Mouse (Mus musculus): ENCODE results near the gene Poln. TPM values are rescaled to one million over a fixed set of nuclear protein-coding genes. Genes with fewer than 3 reads are reported as not detected.

The Poln gene
- polyA plus RNA-seq, 1 experiment from 2014 or later = 1.0 TPM

GRCm38 (mm10) chr5:34105681-34106080 is 63.6 kb downstream of the Poln start:
- Histone ChIP-seq H3K4me1 (replicated peaks; ENCODE audit: control insufficient read depth, insufficient read depth, low read length) (no peaks in the 10 kb centered on the region), H3K27ac (ENCODE audit: low read length) (no peak overlapping the region), H3K9me3 (ENCODE audit: control insufficient read depth, low read length) (no peaks in the 10 kb centered on the region), H3K27me3 (ENCODE audit: control insufficient read depth, insufficient read depth, low read depth, low read length) (no peaks in the 10 kb centered on the region), H3K36me3 (ENCODE audit: control insufficient read depth, insufficient read depth, low read length) (no peaks in the 10 kb centered on the region), H3K9ac (ENCODE audit: low read length) (no peak overlapping the region), H3K4me3 (ENCODE audit: low read length) (no peak overlapping the region), H3K4me2 (ENCODE audit: low read depth, low read length) (no peak overlapping the region)
- ATAC-seq (ENCODE audit: low read depth) = no peak
- WGBS = 56% methylated on average over 1 of the region's 1 CpGs

- Histone ChIP-seq H3K27ac (ENCODE audit: low read length) (no peak overlapping the region), H3K4me2 (ENCODE audit: low read depth, low read length) (no peak overlapping the region), H3K9ac (ENCODE audit: low read length) (no peak overlapping the region), H3K4me1 (replicated peaks; ENCODE audit: control insufficient read depth, insufficient read depth, low read length) (no peaks in the 10 kb centered on the region), H3K4me3 (ENCODE audit: low read length) (no peak overlapping the region), H3K27me3 (ENCODE audit: control insufficient read depth, insufficient read depth, low read depth, low read length) (no peaks in the 10 kb centered on the region), H3K9me3 (ENCODE audit: control insufficient read depth, low read length) (no peaks in the 10 kb centered on the region), H3K36me3 (ENCODE audit: control insufficient read depth, insufficient read depth, low read length) (no peaks in the 10 kb centered on the region)
- ATAC-seq (ENCODE audit: low read depth) = no peak
- WGBS = 14% methylated on average over 1 of the region's 1 CpGs
These were observed 71.9 kb downstream of the Poln start for GRCm38 (mm10) chr5:34097333-34097732.

GRCm38 (mm10) chr5:34093021-34093420 is 76.2 kb downstream of the Poln start:
- Histone ChIP-seq H3K9me3 (ENCODE audit: control insufficient read depth, low read length) (no peaks in the 10 kb centered on the region), H3K4me3 (ENCODE audit: low read length) (no peak overlapping the region), H3K27ac (ENCODE audit: low read length) (no peak overlapping the region), H3K4me2 (ENCODE audit: low read depth, low read length) (no peak overlapping the region), H3K9ac (ENCODE audit: low read length) (no peak overlapping the region), H3K27me3 (ENCODE audit: control insufficient read depth, insufficient read depth, low read depth, low read length) (no peaks in the 10 kb centered on the region), H3K36me3 (ENCODE audit: control insufficient read depth, insufficient read depth, low read length) (no peaks in the 10 kb centered on the region), H3K4me1 (replicated peaks; ENCODE audit: control insufficient read depth, insufficient read depth, low read length) (no peaks in the 10 kb centered on the region)
- 85% methylated on average over 2 of the region's 2 CpGs for WGBS
- ATAC-seq (ENCODE audit: low read depth) = no peak

GRCm38 (mm10) chr5:34032520-34032919 is 136.7 kb downstream of the Poln start:
- ATAC-seq (ENCODE audit: low read depth) = no peak
- WGBS = 45% methylated on average over 3 of the region's 3 CpGs
- H3K36me3 ChIP-seq (ENCODE audit: control insufficient read depth, insufficient read depth, low read length) = no peaks in the 10 kb centered on the region
- H3K9me3 ChIP-seq (ENCODE audit: control insufficient read depth, low read length) = no peaks in the 10 kb centered on the region
- no peak overlapping the region for H3K4me3 ChIP-seq (ENCODE audit: low read length)
- no peaks in the 10 kb centered on the region for H3K27me3 ChIP-seq (ENCODE audit: control insufficient read depth, insufficient read depth, low read depth, low read length)
- no peak overlapping the region for H3K4me2 ChIP-seq (ENCODE audit: low read depth, low read length)
- H3K4me1 ChIP-seq (replicated peaks; ENCODE audit: control insufficient read depth, insufficient read depth, low read length) = no peaks in the 10 kb centered on the region
- no peak overlapping the region for H3K9ac ChIP-seq (ENCODE audit: low read length)
- no peak overlapping the region for H3K27ac ChIP-seq (ENCODE audit: low read length)

DNA sequence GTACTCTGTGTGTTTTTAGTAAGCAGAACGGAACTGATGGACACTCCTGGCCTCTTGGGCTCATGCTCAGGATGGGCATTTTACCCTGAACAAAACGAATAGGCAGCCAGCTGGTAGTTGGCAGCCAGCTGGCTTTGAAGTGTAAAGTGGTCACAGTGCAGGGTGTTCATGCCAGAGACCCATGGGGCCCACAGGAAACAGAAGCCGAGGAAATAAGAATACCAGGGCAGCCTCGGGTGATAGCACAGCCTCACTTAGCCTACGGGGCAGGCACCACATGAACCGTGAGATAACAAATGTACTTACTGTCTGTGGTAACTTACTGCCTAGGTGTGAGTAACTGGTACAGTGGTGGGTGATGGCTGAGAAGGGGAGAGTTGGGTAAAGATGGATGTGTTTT is 138.2 kb downstream of the Poln start:
- Histone ChIP-seq H3K9me3 (ENCODE audit: control insufficient read depth, low read length) (no peaks in the 10 kb centered on the region), H3K4me2 (ENCODE audit: low read depth, low read length) (no peak overlapping the region), H3K9ac (ENCODE audit: low read length) (no peak overlapping the region), H3K4me3 (ENCODE audit: low read length) (no peak overlapping the region), H3K4me1 (replicated peaks; ENCODE audit: control insufficient read depth, insufficient read depth, low read length) (no peaks in the 10 kb centered on the region), H3K27ac (ENCODE audit: low read length) (no peak overlapping the region), H3K27me3 (ENCODE audit: control insufficient read depth, insufficient read depth, low read depth, low read length) (no peaks in the 10 kb centered on the region), H3K36me3 (ENCODE audit: control insufficient read depth, insufficient read depth, low read length) (no peaks in the 10 kb centered on the region)
- 64% methylated on average over 6 of the region's 6 CpGs for WGBS
- ATAC-seq (ENCODE audit: low read depth) = no peak

DNA sequence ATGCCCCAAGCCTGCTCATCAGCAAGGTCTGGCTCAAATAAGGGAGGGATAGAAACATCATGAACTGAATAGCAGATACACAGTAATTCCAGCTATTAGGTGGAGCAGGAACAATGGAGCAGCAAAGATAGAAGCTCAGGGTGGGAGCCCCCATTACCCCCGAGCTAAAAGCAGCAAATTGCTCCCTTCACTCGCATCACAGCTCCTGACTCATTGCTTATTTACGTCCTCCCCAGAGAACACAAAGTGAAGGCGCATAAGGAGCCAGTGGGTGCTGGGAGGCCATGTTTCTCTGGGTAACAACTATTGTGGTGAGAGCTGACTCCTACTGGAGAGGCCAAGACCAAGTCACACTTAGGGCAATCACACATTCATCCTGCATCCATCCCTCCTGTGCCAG is 139.1 kb downstream of the Poln start:
- H3K27ac ChIP-seq (ENCODE audit: low read length) = no peak overlapping the region
- H3K4me3 ChIP-seq (ENCODE audit: low read length) = no peak overlapping the region
- no peaks in the 10 kb centered on the region for H3K36me3 ChIP-seq (ENCODE audit: control insufficient read depth, insufficient read depth, low read length)
- H3K27me3 ChIP-seq (ENCODE audit: control insufficient read depth, insufficient read depth, low read depth, low read length) = no peaks in the 10 kb centered on the region
- H3K9me3 ChIP-seq (ENCODE audit: control insufficient read depth, low read length) = no peaks in the 10 kb centered on the region
- WGBS = 64% methylated on average over 4 of the region's 4 CpGs
- no peaks in the 10 kb centered on the region for H3K4me1 ChIP-seq (replicated peaks; ENCODE audit: control insufficient read depth, insufficient read depth, low read length)
- H3K4me2 ChIP-seq (ENCODE audit: low read depth, low read length) = no peak overlapping the region
- no peak for ATAC-seq (ENCODE audit: low read depth)
- H3K9ac ChIP-seq (ENCODE audit: low read length) = no peak overlapping the region

DNA sequence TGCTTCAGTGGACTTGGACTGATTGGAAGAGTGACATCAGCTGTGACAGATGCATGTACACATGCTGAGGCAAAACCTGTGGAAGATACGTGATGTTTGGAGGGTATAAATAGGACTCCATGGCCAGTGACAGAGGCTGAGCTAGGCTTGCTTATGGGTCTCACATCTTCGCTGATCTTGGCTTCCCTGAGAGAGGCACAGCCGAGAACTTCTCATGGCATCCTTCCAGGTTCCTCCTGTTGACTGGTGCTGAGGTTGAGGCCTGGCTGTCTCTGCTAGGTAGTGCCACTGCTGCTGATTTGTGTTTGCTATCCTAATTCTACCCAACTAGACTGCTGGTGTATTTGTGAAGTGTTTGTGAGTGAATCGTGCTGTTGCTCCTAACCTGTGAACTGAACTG is 150.3 kb downstream of the Poln start:
- WGBS = 63% methylated on average over 4 of the region's 4 CpGs
- no peak overlapping the region for H3K4me3 ChIP-seq (ENCODE audit: low read length)
- no peak for ATAC-seq (ENCODE audit: low read depth)

GRCm38 (mm10) chr5:34014652-34015051 is 154.6 kb downstream of the Poln start:
- Histone ChIP-seq H3K36me3 (ENCODE audit: control insufficient read depth, insufficient read depth, low read length) (no peaks in the 10 kb centered on the region), H3K9ac (ENCODE audit: low read length) (no peak overlapping the region), H3K27ac (ENCODE audit: low read length) (no peak overlapping the region), H3K4me2 (ENCODE audit: low read depth, low read length) (no peak overlapping the region), H3K4me1 (replicated peaks; ENCODE audit: control insufficient read depth, insufficient read depth, low read length) (no peaks in the 10 kb centered on the region), H3K4me3 (ENCODE audit: low read length) (no peak overlapping the region), H3K27me3 (ENCODE audit: control insufficient read depth, insufficient read depth, low read depth, low read length) (no peaks in the 10 kb centered on the region), H3K9me3 (ENCODE audit: control insufficient read depth, low read length) (no peaks in the 10 kb centered on the region)
- WGBS = 52% methylated on average over 1 of the region's 1 CpGs
- no peak for ATAC-seq (ENCODE audit: low read depth)

More for the DNA sequence above, 150.3 kb downstream of the Poln start:
- H3K27ac ChIP-seq (ENCODE audit: low read length) = no peak overlapping the region
- H3K36me3 ChIP-seq (ENCODE audit: control insufficient read depth, insufficient read depth, low read length) = no peaks in the 10 kb centered on the region
- no peaks in the 10 kb centered on the region for H3K9me3 ChIP-seq (ENCODE audit: control insufficient read depth, low read length)
- no peak overlapping the region for H3K4me2 ChIP-seq (ENCODE audit: low read depth, low read length)
- no peaks in the 10 kb centered on the region for H3K4me1 ChIP-seq (replicated peaks; ENCODE audit: control insufficient read depth, insufficient read depth, low read length)
- no peak overlapping the region for H3K9ac ChIP-seq (ENCODE audit: low read length)
- H3K27me3 ChIP-seq (ENCODE audit: control insufficient read depth, insufficient read depth, low read depth, low read length) = no peaks in the 10 kb centered on the region

DNA sequence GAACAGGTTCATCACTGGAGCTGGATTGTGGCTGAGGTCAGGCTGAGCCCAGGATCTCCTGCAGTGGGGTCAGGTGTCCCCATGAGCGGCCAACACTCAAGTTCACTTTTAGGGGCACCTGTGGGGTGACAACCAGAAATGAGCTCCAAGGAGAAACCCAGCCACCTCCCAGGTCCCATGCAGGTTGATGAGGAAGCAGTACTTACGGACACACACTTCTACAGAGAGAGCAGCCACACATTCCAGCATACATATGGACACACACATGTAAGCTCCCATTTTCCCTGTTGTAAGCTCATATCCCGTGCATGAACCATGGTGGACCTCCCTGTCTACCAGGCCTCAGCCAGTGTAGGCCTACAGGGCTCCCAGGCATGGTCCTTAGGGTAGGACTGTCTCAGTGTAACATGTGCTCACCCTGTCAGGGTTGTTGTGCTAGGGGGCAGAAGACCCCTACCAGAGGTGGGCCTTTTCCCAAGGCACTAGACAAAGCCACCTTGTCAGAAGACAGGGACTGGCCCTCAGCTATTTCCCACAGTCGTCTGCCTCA is 161.8 kb downstream of the Poln start:
- Histone ChIP-seq H3K4me1 (replicated peaks; ENCODE audit: control insufficient read depth, insufficient read depth, low read length) (no peaks in the 10 kb centered on the region), H3K9me3 (ENCODE audit: control insufficient read depth, low read length) (no peaks in the 10 kb centered on the region), H3K9ac (ENCODE audit: low read length) (no peak overlapping the region), H3K36me3 (ENCODE audit: control insufficient read depth, insufficient read depth, low read length) (no peaks in the 10 kb centered on the region), H3K27me3 (ENCODE audit: control insufficient read depth, insufficient read depth, low read depth, low read length) (no peaks in the 10 kb centered on the region), H3K4me2 (ENCODE audit: low read depth, low read length) (no peak overlapping the region), H3K27ac (ENCODE audit: low read length) (no peak overlapping the region), H3K4me3 (ENCODE audit: low read length) (no peak overlapping the region)
- ATAC-seq (ENCODE audit: low read depth) = no peak
- 68% methylated on average over 4 of the region's 4 CpGs for WGBS

- WGBS = 70% methylated on average over 4 of the region's 4 CpGs
- no peaks in the 10 kb centered on the region for H3K27me3 ChIP-seq (ENCODE audit: control insufficient read depth, insufficient read depth, low read depth, low read length)
- no peak overlapping the region for H3K4me2 ChIP-seq (ENCODE audit: low read depth, low read length)
- no peak overlapping the region for H3K9ac ChIP-seq (ENCODE audit: low read length)
- H3K4me1 ChIP-seq (replicated peaks; ENCODE audit: control insufficient read depth, insufficient read depth, low read length) = no peaks in the 10 kb centered on the region
- H3K4me3 ChIP-seq (ENCODE audit: low read length) = no peak overlapping the region
- H3K36me3 ChIP-seq (ENCODE audit: control insufficient read depth, insufficient read depth, low read length) = no peaks in the 10 kb centered on the region
- H3K9me3 ChIP-seq (ENCODE audit: control insufficient read depth, low read length) = no peaks in the 10 kb centered on the region
- no peak overlapping the region for H3K27ac ChIP-seq (ENCODE audit: low read length)
- no peak for ATAC-seq (ENCODE audit: low read depth)
These were observed 162.4 kb downstream of the Poln start for GRCm38 (mm10) chr5:34006832-34007231.

All from lung, embryonic 16.5 days (tissue).